Mouse (Mus musculus) layer of hippocampus, adult 18-20 months (tissue): Measurements from ENCODE around the gene Mpig6b. TPM values are rescaled to one million over a fixed set of nuclear protein-coding genes. Genes with fewer than 3 reads are reported as not detected.

Experiments used
- DNase-seq, 2 experiments: peaks; one replicate each; pipeline ENCODE4 v3.0.0; 2022; ENCODE audit warnings: low spot score in 2 of 2
- total RNA-seq, 2 experiments: library from RNA; stranded (reverse); gene quantifications; 2 replicates each; pipeline ENCODE4 v1.2.3; 2021

Mpig6b gene
- total RNA-seq, 2 experiments from 2014 or later: not detected

- DNase-seq: no peak
These were observed 22.2 kb upstream of the Mpig6b start for GRCm38 (mm10) chr17:35088151-35088550.

DNA sequence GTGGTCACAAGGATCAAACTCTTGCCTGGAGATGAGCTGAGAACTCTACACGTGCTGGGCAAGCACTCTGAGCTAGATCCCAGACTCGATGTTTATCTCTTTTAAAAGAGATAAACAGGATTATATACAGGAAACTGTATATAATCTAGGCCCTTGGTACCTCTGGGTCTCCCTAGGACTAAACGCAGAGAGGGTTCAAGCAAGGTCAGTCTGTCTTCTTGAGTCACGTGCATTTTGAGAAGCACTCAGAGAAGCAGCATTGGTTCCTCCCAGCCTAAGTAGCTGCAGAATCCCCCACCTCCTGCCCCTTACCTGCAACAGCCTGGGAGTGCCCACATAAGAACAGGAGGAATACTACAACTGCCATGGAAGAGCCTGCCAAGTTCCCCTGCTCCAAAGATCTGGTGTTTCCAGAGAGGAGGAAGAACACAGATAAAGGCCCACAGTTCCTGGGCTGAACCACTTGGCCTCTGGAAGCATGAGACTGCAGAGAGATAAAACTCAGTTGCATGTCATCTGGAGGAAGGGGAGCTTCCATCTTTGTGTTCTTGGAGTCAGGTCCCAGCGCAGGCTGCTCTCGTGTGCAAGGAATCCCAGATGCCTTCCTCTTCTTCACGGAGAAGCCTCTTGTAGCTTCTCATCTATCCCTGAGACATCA is 19.4 kb upstream of the Mpig6b start, which contains the start of gene Ly6g6f:
Gene Ly6g6f, minus strand, starts transcription at position 403 of the 658 bp plus-strand sequence.
- no peak for DNase-seq

GRCm38 (mm10) chr17:35083929-35084497 is 18.0 kb upstream of the Mpig6b start:
- DNase-seq: no peak

- no peak for DNase-seq
These were observed 17.0 kb upstream of the Mpig6b start for GRCm38 (mm10) chr17:35082841-35083576.

DNA sequence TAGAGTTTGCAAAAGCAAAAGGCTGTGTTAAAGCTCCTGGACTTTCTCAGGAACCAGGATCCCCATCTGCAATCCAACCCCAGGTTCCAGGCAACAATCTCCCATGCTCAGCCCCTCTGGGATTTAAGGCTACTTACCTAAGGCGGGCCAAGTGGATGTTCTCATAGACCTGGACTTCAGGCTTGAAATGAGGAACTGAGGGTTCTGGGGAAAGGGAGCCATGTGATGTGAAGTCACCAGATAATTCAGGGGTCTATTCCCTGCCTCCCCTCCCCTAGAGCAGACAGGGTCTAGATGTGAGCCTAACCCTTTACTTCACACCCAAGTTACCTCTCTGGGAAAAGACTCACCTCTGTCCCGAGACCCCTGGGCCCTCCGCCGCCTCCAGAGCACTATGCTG is 14.7 kb upstream of the Mpig6b start:
- DNase-seq: no peak

- DNase-seq: no peak
These were observed 14.3 kb upstream of the Mpig6b start for GRCm38 (mm10) chr17:35080248-35080647.

- DNase-seq: no peak
These were observed 13.8 kb upstream of the Mpig6b start for GRCm38 (mm10) chr17:35079778-35080177.

DNA sequence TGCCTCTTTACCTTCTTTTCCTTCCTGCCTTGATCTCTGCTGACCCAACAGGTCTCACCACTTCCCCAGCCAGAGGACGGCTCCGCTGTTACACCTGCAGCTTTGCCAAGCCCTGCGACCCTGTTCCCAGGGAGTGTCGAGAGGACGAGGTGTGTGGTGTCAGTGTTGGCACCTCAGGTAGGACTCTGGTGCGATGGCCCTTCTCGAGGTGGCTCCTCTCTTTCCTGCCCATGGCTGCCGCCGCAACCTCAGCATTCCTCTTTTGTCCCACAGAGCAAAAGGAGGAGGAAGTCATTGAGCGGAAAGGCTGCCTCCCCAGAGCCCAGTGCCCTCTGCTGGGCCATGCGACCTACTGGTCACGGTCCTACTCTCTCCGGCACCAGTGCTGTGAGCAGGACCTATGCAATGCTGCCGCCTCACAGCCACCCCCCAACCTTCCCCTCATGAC is 11.8 kb upstream of the Mpig6b start, which contains the start of gene Ly6g6d:
Gene Ly6g6d, minus strand, starts transcription at position 280 of the 448 bp plus-strand sequence.
- DNase-seq: no peak

GRCm38 (mm10) chr17:35077285-35077684 is 11.3 kb upstream of the Mpig6b start:
- no peak for DNase-seq

GRCm38 (mm10) chr17:35076507-35077176 is 10.7 kb upstream of the Mpig6b start, which contains the start of gene Ly6g6e:
Ly6g6e (plus strand) TSS chr17:35076902.
- DNase-seq: no peak

DNA sequence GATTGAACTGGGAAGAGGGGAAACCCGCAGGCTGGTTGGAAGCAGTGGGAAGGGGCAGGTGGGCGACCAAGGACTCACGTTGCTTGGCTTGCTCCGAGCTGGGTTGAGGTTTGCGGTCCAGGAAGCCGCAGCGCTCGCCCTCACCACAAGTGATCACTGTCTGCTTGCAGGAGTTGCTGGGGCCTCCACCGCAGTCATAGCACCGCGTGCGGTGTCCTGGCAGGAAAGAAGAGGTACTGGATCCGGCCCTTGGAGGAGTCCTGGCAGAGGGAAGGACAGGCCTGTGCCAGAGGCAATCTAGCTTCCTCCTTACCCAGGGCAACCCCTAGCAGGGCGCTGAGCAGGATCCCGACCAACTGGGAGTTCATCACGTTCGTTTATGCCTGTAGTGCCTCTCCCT is 8.1 kb upstream of the Mpig6b start:
- DNase-seq: no peak

DNA sequence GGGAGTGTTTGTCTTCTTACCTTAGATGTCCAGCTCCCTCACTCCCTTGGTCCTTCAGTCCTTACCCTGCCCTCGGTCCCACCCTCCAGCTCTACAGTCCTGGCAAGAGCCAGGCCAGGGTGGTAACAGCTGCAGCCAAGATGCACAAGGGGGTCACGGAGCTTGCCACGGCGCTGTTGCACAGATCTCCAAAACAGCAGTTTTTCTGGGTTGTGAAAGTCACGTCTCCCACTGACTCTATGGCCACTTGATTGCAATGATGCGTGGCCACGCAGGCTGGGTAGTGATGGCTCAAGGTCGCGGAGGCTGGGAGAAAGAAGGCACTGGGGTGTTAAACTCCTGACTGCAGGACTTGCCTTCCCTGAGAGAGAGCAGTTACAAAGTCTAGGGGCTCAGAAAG is 5.5 kb upstream of the Mpig6b start:
- DNase-seq: no peak

- DNase-seq: no peak
These were observed 4.7 kb upstream of the Mpig6b start for GRCm38 (mm10) chr17:35070556-35071229.

DNA sequence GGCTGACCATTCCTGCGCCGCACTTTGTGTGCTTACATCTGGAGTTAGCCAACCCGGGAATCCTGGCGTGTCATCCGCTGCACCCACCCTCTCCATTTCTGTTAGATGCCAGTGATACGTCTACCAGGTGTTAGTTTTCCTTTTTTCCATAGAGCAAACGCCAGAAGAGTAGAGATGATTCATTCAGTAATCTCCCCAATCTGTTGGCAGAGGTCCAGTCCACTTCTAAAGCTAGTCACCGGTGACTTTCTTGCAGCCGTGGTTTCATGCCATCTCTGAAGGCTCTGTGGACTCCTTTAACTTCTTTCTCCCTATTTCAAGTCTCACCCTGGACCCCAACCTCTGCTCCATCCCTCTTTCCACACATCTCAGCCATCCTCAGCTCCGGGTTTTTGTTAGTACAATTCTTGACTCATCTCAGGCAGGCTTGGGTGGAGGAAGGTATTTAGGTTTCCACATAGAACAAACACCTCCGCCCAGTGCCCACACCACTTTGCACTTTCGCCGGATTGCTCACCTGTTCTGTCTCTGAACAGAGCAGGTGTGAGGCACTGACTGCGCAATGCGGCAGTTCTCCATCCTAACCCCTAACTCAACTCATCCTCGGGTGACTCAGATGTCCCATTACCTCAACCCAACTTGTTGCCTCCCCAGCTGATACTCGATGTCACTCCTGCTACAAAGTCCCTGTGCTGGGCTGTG is 2.4 kb upstream of the Mpig6b start:
- no peak for DNase-seq

DNA sequence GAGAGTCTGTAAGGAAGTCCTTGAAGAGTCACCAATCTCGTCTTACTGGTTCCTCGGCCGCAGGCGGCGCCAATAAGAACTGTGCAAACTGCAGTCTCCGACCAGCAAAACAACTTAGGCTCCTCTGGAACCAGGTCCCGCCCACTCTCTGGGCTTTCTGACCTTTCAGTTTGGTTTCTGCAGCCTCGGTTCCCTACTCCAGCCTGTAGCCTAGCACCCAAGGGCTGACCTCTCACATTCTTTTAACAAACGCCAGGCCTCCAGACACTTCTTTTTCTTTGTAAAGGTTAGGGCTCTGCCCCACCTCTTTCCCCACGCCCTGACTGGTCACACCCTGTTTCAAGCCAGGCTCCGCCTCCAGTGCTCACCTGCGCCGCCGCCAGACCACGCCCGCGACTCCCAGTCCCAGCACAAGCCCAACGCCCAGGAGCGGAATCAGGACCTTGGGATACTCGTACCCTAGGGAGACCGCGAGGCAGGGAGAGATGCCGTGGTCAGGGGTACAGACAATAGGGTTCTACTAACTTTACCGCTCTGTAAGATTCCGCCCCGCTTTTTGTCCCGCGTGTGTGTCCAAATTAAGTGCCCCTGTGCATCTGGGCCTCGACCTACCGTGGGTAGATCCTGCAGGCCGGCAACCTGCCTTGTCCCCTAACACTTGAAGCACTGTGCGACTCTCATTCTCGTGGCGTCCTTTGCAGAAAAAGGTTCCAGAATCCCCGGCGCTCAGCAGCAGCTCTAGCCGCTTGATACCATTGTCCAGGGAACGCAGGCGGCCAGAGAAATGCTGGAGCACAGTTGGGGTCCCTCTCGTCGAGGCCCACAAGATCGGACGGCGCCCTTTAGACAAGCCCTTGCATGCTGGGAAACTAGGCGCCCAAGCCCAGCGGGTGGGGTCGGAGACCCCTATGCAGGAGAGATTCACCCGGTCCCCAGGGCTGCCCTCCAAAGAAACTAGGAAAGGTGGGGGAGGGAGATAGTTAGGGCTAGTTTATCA is 735 bp downstream of the Mpig6b start, which contains the start of gene Ly6g6c:
Gene Ly6g6c, plus strand, starts transcription at position 438 of the 997 bp plus-strand sequence.
- no peak for DNase-seq

DNA sequence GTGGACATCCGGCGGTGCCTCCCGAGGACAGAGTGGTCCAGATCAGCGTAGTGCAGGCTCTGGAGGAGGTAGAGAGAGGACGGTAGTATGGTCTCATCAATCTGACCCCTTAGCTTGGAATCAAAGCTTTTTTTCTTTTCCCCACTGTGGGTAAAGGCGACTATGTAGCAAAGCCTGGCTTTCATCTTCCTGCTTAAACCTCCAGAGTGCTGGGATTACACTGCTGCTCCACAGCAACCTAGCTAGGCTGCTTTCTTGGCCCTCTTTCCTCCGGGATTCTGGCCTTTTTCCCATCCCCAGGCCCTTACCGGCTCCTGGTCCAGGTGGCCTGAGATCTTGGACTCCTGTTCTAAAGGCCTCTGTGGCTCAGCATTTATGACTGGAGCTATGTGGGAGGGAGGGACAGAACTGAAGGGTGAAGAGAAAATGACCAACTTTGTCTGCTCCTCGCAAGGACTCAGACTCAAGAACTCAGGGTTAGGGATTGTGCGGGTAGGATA is 1.6 kb downstream of the Mpig6b start:
- DNase-seq: no peak

- DNase-seq: no peak
These were observed 2.5 kb downstream of the Mpig6b start for GRCm38 (mm10) chr17:35063466-35063865.

- no peak for DNase-seq
These were observed 4.7 kb downstream of the Mpig6b start for GRCm38 (mm10) chr17:35061299-35061698.
